Mouse (Mus musculus): ENCODE measurements around the gene Dbf4. TPM values are rescaled to one million over a fixed set of nuclear protein-coding genes. Genes with fewer than 3 reads are reported as not detected.

Dbf4 gene
- polyA plus RNA-seq, 1 experiment from 2014 or later = 41.0 TPM

- 92% methylated on average over 4 of the region's 4 CpGs for WGBS
- no peak for ATAC-seq (replicated peaks; ENCODE audit: low FRiP score)
- H3K27me3 ChIP-seq = no peaks in the 10 kb centered on the region
- peaks cover 72% of the 10 kb centered on the region for H3K36me3 ChIP-seq
- H3K4me1 ChIP-seq = no peaks in the 10 kb centered on the region
- no peak overlapping the region for H3K4me3 ChIP-seq (replicated peaks)
- H3K9ac ChIP-seq = no peak overlapping the region
- no peaks in the 10 kb centered on the region for H3K9me3 ChIP-seq (replicated peaks)
- H3K27ac ChIP-seq = no peak overlapping the region
- no peak overlapping the region for H3K4me2 ChIP-seq
Observed at GRCm38 (mm10) chr5:8408746-8409145, 13.8 kb downstream of the Dbf4 start.

GRCm38 (mm10) chr5:8397587-8398249, 24.8 kb downstream of the Dbf4 start:
- ATAC-seq (replicated peaks; ENCODE audit: low FRiP score) = no peak
- Histone ChIP-seq H3K9ac (no peak overlapping the region), H3K27me3 (no peaks in the 10 kb centered on the region), H3K9me3 (replicated peaks) (no peaks in the 10 kb centered on the region), H3K4me3 (replicated peaks) (no peak overlapping the region), H3K4me2 (no peak overlapping the region), H3K4me1 (no peaks in the 10 kb centered on the region), H3K36me3 (peaks cover 58% of the 10 kb centered on the region), H3K27ac (no peak overlapping the region)
- WGBS = 90% methylated on average over 13 of the region's 13 CpGs

GRCm38 (mm10) chr5:8393891-8394583, 28.5 kb downstream of the Dbf4 start:
- Histone ChIP-seq H3K9me3 (replicated peaks) (no peaks in the 10 kb centered on the region), H3K27me3 (no peaks in the 10 kb centered on the region), H3K4me3 (replicated peaks) (no peak overlapping the region), H3K4me1 (no peaks in the 10 kb centered on the region), H3K36me3 (peaks cover 32% of the 10 kb centered on the region), H3K4me2 (no peak overlapping the region), H3K9ac (no peak overlapping the region), H3K27ac (no peak overlapping the region)
- 68% methylated on average over 1 of the region's 1 CpGs for WGBS
- no peak for ATAC-seq (replicated peaks; ENCODE audit: low FRiP score)

- Histone ChIP-seq H3K4me1 (no peaks in the 10 kb centered on the region), H3K9me3 (replicated peaks) (no peaks in the 10 kb centered on the region), H3K9ac (no peak overlapping the region), H3K36me3 (no peaks in the 10 kb centered on the region), H3K27ac (no peak overlapping the region), H3K4me2 (no peak overlapping the region), H3K27me3 (no peaks in the 10 kb centered on the region), H3K4me3 (replicated peaks) (no peak overlapping the region)
- no peak for ATAC-seq (replicated peaks; ENCODE audit: low FRiP score)
- 83% methylated on average over 5 of the region's 5 CpGs for WGBS
Observed at GRCm38 (mm10) chr5:8374297-8374906, 48.1 kb downstream of the Dbf4 start.

- no peak for ATAC-seq (replicated peaks; ENCODE audit: low FRiP score)
- Histone ChIP-seq H3K4me1 (no peaks in the 10 kb centered on the region), H3K36me3 (no peaks in the 10 kb centered on the region), H3K27me3 (peaks cover 7% of the 10 kb centered on the region), H3K9me3 (replicated peaks) (no peaks in the 10 kb centered on the region), H3K9ac (no peak overlapping the region), H3K4me2 (no peak overlapping the region), H3K4me3 (replicated peaks) (no peak overlapping the region), H3K27ac (no peak overlapping the region)
- 84% methylated on average over 4 of the region's 4 CpGs for WGBS
Observed at GRCm38 (mm10) chr5:8373415-8373814, 49.1 kb downstream of the Dbf4 start.

- Histone ChIP-seq H3K36me3 (no peaks in the 10 kb centered on the region), H3K9ac (no peak overlapping the region), H3K4me1 (peaks cover 11% of the 10 kb centered on the region; the same call in 1 of the 2 replicates), H3K27me3 (peaks cover 13% of the 10 kb centered on the region), H3K4me3 (replicated peaks) (no peak overlapping the region), H3K27ac (no peak overlapping the region), H3K4me2 (no peak overlapping the region), H3K9me3 (replicated peaks) (no peaks in the 10 kb centered on the region)
- WGBS = 80% methylated on average over 5 of the region's 5 CpGs
- ATAC-seq (replicated peaks; ENCODE audit: low FRiP score) = no peak
Observed at GRCm38 (mm10) chr5:8368781-8369180, 53.7 kb downstream of the Dbf4 start.

- no peak overlapping the region for H3K9ac ChIP-seq
- no peak overlapping the region for H3K27ac ChIP-seq
- WGBS = 39% methylated on average over 7 of the region's 7 CpGs
Observed at GRCm38 (mm10) chr5:8368328-8368692, 54.2 kb downstream of the Dbf4 start.

GRCm38 (mm10) chr5:8367614-8368327, 54.7 kb downstream of the Dbf4 start, which contains the start of gene Adam22:
Gene Adam22 (minus strand): TSS chr5:8368160.
- peak within 1 kb of the TSS; percentile 57; the same call in 1 of the 2 replicates for H3K27ac ChIP-seq
- H3K4me3 ChIP-seq (replicated peaks) = peak within 1 kb of the TSS; percentile 78
- WGBS = under 1% methylated on average over 49 of the region's 55 CpGs
- no peaks in the 10 kb centered on the region for H3K9me3 ChIP-seq (replicated peaks)
- peak within 1 kb of the TSS; percentile 69 for H3K9ac ChIP-seq
- peaks cover 11% of the 10 kb centered on the region; the same call in 1 of the 2 replicates for H3K4me1 ChIP-seq
- peaks cover 13% of the 10 kb centered on the region for H3K27me3 ChIP-seq
- H3K36me3 ChIP-seq = no peaks in the 10 kb centered on the region
- H3K4me2 ChIP-seq = peak within 1 kb of the TSS; percentile 91
- ATAC-seq (replicated peaks; ENCODE audit: low FRiP score) = peak; percentile 96

More at GRCm38 (mm10) chr5:8368328-8368692, 54.2 kb downstream of the Dbf4 start:
- ATAC-seq (replicated peaks; ENCODE audit: low FRiP score) = peak; percentile 12
- Histone ChIP-seq H3K36me3 (no peaks in the 10 kb centered on the region), H3K9me3 (replicated peaks) (no peaks in the 10 kb centered on the region), H3K4me3 (replicated peaks) (peak overlapping the region; percentile 78), H3K4me1 (peaks cover 11% of the 10 kb centered on the region; the same call in 1 of the 2 replicates), H3K4me2 (peak overlapping the region; percentile 91), H3K27me3 (peaks cover 13% of the 10 kb centered on the region)

GRCm38 (mm10) chr5:8366771-8367613, 55.5 kb downstream of the Dbf4 start:
- Histone ChIP-seq H3K27me3 (peaks cover 13% of the 10 kb centered on the region), H3K9me3 (replicated peaks) (no peaks in the 10 kb centered on the region)
- ATAC-seq (replicated peaks; ENCODE audit: low FRiP score) = peak; percentile 49

GRCm38 (mm10) chr5:8362361-8362760, 60.2 kb downstream of the Dbf4 start:
- H3K27me3 ChIP-seq = 0 out of 2 replicates have a peak, but pooled peaks cover 3% of the 10 kb centered on the region
- no peak overlapping the region for H3K4me2 ChIP-seq
- H3K9ac ChIP-seq = no peak overlapping the region
- 74% methylated on average over 1 of the region's 1 CpGs for WGBS
- peaks cover 17% of the 10 kb centered on the region for H3K4me1 ChIP-seq
- no peaks in the 10 kb centered on the region for H3K9me3 ChIP-seq (replicated peaks)
- no peak for ATAC-seq (replicated peaks; ENCODE audit: low FRiP score)
- H3K4me3 ChIP-seq (replicated peaks) = no peak overlapping the region
- H3K27ac ChIP-seq = no peak overlapping the region
- H3K36me3 ChIP-seq = no peaks in the 10 kb centered on the region

More at GRCm38 (mm10) chr5:8366771-8367613, 55.5 kb downstream of the Dbf4 start:
- H3K27ac ChIP-seq = no peak overlapping the region
- peak overlapping the region; percentile 78 for H3K4me3 ChIP-seq (replicated peaks)
- H3K9ac ChIP-seq = peak overlapping the region; percentile 69; the same call in 1 of the 2 replicates
- WGBS = 1% methylated on average over 24 of the region's 25 CpGs
- peak overlapping the region; percentile 91 for H3K4me2 ChIP-seq
- no peaks in the 10 kb centered on the region for H3K36me3 ChIP-seq
- H3K4me1 ChIP-seq = peaks cover 11% of the 10 kb centered on the region; the same call in 1 of the 2 replicates

GRCm38 (mm10) chr5:8357677-8358076, 64.8 kb downstream of the Dbf4 start:
- no peaks in the 10 kb centered on the region for H3K9me3 ChIP-seq (replicated peaks)
- WGBS = 44% methylated on average over 8 of the region's 8 CpGs
- H3K4me3 ChIP-seq (replicated peaks) = no peak overlapping the region
- H3K27ac ChIP-seq = no peak overlapping the region
- H3K4me1 ChIP-seq = peaks cover 19% of the 10 kb centered on the region
- H3K9ac ChIP-seq = no peak overlapping the region
- ATAC-seq (replicated peaks; ENCODE audit: low FRiP score) = 0 out of 2 replicates have a peak, but pooled peaks have one; percentile 26
- no peaks in the 10 kb centered on the region for H3K27me3 ChIP-seq
- H3K36me3 ChIP-seq = no peaks in the 10 kb centered on the region
- 0 out of 2 replicates have a peak overlapping the region, but pooled peaks have one; percentile 0 for H3K4me2 ChIP-seq
